Mouse (Mus musculus): Measurements from ENCODE around the gene Nap1l4.
A peak's percentile ranks its signal among the peaks of the same experiment; 100 is the strongest.
"Not testable (repeated sequence)": the region's sequence is repeated elsewhere in the genome, so short reads cannot be mapped to it uniquely, and the experiment has no call there.

Nap1l4 gene

DNA sequence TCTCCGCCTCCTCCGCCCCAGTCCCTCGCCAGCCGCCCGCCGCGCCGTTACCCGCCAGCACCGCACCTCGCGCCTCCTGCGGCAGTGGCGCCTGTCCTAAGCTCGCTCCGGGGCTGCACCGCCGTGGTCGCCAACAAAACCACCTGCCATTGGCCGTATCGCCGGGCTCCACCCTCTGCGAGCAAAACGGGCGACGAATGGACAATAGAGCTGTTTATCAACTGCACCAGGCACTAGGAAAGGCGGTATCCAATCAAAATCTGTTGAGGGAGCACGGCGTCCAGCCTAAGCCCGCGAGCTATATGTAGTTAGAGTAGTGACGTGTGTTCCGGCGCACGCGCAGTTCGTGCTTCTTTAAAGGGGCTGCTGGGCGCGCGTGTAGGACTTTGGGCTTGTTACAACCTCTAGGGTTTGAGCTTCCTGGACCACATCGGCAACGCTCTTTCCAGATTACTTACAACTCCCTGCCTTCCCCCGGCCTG is at the start of gene Nap1l4:
Gene Nap1l4 (minus strand): TSS at position 131 of the 482 bp plus-strand sequence.
- peak; percentile 99 for DNase-seq (ENCODE audit: low read depth, low spot score)

DNA sequence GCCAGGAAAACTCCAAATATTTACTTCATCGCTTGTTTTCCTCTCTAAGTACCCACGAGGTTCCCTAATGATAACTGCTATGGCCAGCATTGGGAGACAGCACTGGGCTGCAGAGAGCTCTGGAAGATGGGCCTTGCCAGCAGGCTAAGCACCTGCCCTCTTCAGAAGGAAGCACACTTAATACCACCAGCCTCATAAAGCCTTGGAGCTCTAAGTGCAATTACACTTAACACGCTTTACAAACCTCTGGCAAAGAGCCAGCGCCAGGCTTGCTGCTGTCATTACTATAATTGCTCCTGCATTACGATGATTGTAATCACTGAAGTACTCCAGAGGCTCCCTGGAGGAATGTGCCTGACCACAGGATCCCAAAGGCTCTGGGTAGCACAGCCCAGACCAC is 46.0 kb upstream of the Nap1l4 start:
- DNase-seq (ENCODE audit: low read depth, low spot score): no peak

DNA sequence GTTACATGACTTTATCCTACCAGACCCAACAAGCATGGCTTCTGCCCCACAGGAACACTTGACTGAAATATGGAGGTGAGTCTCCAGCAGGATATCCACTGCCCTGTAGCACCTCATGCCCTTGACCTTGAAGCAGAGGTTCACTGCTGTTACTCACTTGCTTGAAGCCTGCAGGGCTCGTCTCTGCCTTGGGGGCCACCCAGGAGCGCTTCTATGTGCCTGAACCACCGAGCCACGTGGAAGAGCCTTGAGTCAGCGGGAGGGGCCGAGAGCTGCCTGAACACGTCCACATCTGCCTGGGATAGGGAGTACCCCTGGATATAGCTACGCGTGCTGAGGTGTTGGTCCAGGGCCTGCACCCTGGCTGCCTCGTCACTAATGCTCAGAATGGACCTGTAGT is 43.3 kb upstream of the Nap1l4 start:
- no peak for DNase-seq (ENCODE audit: low read depth, low spot score)

DNA sequence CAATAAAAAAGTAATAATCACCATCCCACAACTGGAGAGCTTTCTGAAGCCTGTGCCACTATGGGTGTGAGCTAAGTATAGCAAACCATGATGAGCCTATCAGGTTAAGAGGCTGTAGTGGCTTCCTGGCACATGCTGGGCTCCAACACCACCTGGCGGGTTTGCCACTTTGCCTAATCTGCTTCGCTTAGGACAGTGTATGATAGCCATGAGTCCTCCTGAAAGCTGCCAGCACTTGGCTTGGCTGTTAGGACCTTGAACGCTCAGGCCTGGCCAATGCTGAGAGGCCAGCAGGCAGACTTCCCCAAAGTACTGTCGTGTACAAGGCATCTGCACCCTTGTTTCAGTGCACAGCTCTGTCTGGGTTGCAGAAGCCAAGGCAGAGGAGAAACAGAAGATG is 39.1 kb upstream of the Nap1l4 start:
- no peak for DNase-seq (ENCODE audit: low read depth, low spot score)

DNA sequence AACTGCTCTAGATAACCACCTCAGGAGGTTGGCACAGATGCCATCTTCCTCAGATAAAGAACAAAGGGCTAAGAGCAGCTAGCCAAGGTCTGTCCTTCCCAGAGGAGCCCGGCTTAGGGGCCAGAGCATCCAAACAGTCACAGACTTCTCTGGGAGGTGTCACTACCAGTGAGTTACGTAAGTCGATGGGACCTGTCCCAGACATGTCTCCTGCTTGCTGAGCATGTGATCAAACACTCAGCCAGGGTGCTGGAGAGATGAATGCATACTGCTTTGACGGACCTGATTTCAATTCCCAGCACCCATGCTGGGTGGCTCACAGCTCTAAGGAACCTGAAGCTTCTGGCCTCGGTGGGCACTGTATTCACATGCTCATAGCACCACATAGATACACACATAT is 38.7 kb upstream of the Nap1l4 start:
- no peak for DNase-seq (ENCODE audit: low read depth, low spot score)

DNA sequence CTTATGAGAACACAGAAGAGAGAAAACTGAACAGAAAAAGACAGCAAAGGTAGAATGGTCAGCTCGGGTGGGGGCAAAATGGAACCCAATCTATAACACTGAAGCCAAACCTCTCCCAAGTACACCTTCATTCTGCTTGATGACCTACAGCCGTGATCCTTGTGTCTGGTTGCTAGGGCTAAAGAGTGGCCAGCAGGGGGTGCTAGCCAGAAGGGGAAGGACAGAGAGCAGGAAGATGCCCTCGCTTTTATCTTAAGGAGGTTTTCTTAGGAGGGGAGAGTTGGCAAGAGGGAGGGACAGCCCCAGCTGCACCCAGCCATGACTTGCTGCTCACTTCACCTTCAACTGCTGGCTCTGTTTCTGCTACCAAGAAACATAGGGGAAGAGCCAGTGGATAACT is 35.0 kb upstream of the Nap1l4 start:
- peak; percentile 43 for DNase-seq (ENCODE audit: low read depth, low spot score)

DNA sequence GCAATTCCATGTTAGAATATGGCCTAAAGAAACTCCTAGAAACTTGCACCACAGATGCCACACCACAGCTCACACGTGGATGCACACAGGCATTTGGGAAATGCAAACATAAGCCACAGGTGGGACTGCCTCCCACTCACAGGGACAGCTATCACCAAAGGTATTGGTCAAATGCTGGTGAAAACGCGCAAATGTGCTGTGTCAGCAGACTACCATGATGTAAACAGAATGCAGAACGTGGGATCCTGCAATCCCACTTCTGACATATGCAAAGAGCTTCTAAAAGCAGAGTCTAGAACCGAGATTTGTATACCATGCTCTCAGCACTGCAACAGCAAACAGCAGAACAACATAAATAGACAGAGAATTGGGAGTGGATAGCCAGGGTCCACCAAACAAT is 34.1 kb upstream of the Nap1l4 start:
- no peak for DNase-seq (ENCODE audit: low read depth, low spot score)

DNA sequence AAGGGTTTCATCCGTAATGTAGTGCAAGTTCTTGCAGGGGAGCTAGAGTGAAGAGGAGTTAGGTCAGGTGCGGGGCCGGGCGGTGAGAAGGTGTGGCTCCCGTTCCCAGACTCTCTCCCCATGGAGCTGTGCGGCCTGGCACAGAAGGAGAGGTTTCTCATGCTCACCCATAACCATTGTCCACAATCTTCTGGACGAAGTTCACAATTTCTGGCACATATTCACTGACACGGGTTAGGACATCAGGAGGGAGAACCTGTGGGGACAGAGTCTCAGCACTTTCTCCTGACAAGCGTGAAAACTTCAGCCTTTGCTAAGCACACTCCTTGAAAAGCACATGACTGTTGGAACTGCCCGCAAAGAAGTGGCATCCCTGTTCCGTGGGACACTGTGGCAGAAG is 26.8 kb upstream of the Nap1l4 start:
- DNase-seq (ENCODE audit: low read depth, low spot score): no peak

DNA sequence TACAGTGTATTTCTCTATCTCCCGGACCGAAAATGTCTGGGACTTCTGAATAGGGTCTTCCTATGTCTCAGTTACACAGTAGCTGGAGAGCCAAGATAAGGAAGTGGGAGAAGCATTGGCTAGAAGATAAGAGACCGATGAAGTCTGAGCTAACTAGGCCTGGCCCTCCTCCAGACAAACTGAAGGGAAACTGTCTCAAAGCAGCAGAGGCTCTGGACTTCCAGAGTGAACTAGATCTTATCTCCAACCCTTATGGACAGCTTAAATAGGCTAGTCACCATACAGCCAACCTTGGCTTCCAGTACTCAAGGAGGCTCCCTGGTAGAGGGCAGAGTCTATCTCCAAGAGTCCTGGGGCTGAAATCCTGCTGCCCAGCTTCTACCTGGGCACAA is 16.7 kb upstream of the Nap1l4 start:
- no peak for DNase-seq (ENCODE audit: low read depth, low spot score)

DNA sequence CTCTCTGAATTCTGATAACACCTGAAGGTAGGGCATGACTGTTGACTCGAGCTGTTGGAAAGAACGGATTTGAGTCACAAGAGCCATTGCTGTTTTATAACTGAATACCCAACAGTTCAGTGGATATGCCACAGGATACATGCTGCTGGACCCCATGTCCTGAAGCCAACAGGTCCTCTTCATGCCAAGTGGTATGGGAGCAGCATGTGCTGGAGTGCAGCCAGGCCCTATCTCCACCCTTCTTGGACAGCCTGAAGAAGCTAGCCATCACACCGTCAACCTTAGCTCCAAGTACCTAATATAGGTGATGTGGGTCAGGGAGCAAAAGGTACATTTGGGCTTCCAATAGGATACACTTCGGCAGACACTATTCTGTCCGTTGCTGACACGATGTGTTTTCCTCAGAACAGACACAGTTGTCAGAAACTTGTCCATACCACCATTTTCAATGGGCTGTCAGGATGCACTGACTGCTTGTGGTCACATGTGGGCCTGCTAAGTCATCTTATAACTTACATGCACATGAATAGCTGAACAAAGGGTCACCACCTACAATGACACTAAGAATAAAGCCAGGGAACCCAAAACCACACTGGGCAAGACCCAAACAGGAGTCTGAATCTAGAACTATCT is 16.2 kb upstream of the Nap1l4 start:
- no peak for DNase-seq (ENCODE audit: low read depth, low spot score)

DNA sequence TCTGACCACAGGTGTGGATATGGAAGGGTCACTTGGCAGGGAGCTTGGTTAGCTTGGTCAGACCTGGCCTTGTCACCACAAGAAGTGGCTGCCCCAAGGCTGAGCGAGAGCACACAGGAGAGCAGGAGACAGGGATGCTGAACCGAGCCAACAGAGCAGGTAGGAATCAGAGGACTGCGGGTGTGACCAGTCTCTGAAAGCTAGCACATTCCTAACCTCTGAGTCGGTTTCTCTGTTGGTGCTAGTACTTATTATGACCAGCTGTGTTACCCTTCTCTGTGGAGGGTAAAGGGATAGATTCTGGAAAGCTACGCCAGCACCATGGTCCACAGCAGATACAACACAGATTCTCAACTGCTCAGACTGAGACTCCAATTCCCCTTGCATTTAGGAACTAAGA is 14.9 kb upstream of the Nap1l4 start:
- no peak for DNase-seq (ENCODE audit: low read depth, low spot score)

DNA sequence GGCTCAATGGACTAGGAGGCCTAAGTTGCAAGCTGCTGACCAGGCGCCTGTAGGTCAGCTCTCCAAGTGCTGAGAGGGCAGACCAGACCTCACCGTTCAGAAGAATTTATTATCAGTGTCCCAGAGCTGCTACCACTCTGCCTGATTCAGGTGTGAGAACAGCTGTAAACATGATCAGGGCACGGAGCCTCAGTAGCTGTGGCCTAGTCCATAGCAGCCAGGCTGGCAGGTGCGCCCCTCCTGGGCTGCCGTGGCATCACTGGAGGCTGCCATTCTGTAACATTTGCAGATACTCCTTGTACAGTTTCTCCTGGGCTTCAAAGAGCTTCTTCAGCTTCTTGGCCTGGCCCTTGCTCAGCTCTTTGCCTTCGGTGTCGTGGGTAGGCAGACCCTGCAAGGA is 8.7 kb upstream of the Nap1l4 start:
- no peak for DNase-seq (ENCODE audit: low read depth, low spot score)

DNA sequence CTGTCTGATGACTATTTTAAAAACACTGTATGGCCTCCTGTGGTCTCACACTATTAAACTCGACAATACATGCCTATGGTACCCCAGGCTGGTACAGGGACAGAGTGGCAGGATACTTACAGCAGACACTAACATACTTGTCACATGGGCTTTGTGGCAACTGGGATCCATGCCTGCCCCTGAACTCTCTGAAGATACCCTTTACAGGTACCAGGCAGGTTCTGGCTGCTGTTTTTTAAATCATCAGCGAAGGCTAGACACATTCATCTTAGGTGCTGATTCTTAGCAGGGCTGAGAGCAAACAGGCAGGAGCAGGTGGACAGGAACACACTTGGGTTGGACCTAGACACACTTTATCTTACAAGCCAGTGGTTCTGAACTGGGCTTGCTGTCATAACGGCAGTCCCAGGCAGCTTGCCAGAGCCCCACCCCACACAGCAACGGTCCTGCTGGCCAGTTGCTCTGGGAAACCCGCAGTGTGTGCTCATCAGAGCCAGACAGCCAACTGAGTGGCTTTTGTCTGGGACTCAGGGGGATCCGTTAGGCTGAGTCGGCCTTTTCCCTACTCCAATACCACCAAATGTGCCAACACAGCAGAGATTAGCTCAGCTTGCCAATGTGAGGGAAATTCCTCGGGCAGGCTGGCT is 8.2 kb upstream of the Nap1l4 start:
- DNase-seq (ENCODE audit: low read depth, low spot score): no peak

DNA sequence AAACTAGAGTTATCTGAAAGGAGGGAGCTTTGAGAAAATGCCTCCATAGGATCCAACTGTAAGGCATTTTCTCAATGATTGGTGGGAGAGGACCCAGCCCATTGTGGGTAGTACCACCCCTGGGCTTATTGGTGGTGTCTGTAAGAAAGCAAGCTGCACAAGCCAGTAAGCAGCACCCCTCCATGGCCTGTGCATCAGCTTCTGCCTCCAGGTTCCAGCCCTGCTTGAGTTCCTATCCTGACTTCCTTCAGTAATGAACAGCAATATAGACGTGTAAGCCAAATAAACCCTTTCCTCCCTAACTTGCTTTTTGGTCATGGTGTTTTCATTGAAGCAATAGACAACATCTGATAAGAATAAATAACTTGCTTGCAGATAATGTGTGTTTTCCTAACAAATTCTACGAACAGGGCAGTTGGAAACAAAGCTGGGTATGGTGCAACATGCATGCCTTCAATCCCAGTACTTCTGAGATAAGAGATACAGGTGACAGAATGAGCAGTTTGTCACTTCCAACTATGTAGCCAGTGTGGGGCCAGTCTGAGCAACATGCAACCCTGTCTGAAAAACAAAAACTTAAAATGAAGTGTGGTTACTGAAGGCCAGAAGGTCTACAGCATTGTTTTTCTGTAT is 798 bp upstream of the Nap1l4 start:
- DNase-seq (ENCODE audit: low read depth, low spot score): no peak

DNA sequence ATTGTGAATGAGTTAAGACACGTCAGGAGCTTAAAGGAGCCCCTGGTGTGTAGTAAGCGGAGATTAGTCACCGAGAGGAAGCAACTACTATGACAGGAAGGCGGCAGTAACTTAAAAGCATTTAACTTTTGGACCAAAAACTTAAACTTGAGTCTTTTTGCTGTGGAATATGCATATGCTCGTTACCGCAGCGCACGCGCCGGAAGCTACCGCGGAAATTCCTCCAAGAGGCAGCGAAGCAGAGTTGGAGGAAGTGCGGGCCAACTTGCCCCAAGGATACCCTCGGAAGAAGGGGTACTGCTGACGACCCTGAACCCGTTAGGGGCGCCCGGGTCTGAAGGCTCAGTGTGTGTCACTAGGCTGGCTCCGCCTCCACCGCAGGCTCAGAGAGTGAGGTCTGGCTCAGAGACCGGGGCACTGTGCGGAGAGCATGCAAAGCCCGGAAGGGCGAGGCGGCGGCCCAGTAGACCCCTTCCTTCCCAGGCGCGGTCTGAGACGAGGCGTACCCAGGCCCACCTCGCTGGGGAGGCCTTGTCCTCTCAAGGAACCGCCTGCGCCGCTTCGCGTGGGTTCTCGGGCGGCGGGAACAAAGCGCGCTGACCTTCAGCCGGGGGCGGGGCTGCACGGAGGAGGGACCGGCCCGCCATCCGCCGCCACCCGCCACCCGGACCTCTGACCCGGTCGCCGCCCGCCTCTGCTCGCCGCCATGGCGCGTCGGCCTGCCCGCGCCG is 510 bp downstream of the Nap1l4 start:
- DNase-seq (ENCODE audit: low read depth, low spot score): peak; percentile 51

DNA sequence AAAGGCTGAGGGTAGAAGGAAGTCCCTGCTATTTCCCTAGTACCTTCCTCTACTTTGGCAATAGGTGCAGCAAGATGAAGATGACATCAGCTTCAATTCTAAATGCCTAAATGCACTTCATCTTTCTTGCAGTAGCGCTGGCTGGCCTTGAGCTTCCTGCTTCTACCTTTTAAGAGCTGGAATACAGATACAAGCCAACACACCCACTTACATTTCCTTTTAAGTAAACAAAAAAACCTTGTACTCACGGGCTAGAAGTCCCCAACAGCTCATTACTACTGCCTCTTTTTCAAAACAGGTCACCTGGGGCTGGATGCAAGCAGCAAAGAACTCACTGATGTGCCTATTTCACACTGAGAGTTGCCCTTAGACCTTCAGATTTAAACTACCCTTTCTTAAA is 2.4 kb downstream of the Nap1l4 start:
- no peak for DNase-seq (ENCODE audit: low read depth, low spot score)

DNA sequence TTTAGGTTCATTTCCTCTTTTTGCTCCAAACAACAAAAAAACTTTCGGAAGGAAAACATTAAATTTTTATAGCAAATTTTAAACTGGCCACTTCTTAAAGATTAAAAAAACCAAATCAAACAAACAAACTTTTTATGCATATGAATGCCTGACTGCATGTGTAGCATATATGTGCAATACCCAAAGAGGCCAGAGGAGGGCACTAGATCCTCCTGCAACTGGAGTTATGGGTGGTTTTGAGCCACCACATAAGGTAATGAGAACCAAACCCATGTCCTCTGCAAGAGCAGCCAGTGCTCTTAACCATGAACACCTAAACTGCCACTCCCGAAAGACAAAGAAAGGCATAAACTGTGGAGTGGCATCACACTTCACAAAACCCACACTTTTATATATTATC is 4.5 kb downstream of the Nap1l4 start:
- no peak for DNase-seq (ENCODE audit: low read depth, low spot score)

DNA sequence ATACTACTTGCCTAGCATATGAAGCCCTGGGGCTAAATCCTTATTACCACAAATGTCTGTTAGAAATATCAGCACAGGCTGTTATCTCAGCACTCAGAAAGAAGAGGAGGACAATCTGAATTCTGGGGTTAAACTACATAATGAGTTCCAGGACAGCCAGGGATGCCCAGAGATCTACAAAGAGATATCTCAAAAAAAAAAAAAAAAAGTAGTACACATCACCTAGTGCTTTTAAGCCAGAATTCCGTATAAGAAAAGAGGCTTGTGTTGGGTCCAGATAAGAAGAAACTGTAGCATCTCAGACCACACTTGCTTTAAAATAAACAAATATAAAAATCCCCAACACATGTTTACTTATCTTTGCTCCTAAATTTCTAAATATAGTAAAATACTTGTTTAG is 10.2 kb downstream of the Nap1l4 start:
- DNase-seq (ENCODE audit: low read depth, low spot score): no peak

DNA sequence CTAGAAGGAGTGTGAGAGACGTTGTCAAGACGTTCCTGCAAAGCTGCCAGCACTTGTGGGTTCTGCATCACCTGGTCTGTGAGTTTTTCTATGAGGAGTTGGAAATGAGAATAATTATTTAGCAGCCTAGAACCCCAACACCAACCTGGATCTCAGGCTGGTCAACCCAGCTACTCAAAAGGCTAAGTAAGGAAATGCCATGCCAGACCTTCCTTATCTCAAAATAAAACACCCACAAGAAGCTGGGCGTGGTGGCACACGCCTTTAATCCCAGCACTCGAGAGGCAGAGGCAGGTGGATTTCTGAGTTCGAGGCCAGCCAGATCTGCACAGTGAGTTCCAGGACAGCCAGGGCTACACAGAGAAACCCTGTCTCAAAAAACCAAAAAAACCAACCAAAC is 10.7 kb downstream of the Nap1l4 start:
- not testable (repeated sequence) for DNase-seq (ENCODE audit: low read depth, low spot score)

DNA sequence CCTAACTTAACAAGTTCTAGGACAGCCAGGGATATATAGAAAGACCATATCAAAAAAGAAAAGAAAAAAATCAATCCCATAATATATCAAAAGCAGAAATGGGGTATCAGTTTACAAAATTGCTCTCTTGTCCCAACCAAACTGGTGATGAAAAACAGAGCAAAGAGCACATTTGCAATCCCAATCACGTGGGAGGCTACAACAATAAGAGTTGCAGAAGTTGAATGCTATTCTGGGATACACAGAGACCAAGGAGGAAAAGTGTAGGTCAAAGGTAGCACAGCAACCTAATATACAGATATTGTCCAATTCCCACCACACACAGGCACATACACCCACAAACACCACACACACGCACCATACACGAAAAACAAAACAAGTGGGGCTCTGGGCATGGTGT is 12.7 kb downstream of the Nap1l4 start:
- no peak for DNase-seq (ENCODE audit: low read depth, low spot score)

DNA sequence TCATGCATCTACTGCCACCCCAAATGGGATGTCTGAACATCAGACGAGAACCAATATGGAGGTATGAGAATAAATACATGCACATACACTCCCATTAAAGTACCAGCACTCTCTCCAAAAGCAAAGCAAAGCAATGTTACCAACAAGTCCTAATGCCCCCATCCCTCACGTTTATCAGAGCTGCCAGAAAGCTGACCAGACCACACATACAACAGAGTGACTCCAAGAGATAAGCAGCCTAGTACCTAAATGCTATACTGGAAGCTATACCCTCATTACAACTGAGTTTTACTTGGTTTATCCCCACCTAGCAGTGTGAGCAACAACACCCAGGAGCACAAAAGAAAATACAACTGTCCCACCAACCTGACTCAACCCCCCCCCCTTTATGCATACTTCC is 15.6 kb downstream of the Nap1l4 start:
- no peak for DNase-seq (ENCODE audit: low read depth, low spot score)

DNA sequence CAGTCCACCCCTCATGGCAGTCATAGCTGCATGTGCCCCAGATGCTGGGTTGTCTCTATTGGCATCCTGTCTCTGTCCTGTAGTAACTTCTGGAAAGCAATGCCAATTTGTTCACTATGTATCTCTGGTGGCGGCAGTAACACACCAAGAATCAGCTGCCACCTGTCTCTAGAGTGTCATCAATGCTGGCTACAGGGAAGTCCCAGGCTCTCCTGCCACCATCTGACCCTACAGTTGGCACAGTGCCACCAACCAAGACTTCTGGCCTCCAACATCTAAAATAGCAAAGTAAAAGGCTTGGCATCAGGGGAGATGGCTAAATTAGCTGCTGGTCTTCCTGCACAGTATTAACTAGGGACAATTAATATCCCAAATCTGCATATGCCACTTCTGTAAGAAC is 16.5 kb downstream of the Nap1l4 start:
- DNase-seq (ENCODE audit: low read depth, low spot score): no peak

DNA sequence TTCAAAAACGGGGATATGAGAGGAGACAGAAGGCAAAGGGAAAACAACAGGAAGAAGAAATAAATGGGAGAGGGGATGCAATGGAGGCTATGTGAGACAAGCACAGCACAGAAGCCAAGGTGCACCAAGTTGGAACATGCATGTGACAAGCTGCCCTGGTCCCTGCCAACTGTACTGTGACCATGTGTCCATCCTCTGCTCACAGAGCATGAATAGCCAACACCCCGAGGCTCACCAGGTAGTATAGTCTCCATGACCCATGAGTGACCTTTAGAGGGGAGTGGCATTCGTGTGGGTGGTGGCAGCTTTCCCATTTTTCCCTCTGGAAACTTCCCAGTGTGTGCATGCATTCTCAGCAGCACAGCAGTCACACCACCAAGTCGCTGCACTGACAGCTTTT is 29.6 kb downstream of the Nap1l4 start:
- DNase-seq (ENCODE audit: low read depth, low spot score): no peak
